Mouse (Mus musculus) v-Abl transformed pro-B cells (cell line): ENCODE results near the gene Upk3b.

Source experiments
- in situ Hi-C, 2 experiments: fragments of 400-800 bp; cut with MboI; formaldehyde crosslinking; loops; one replicate each; pipeline ENCODE4 v1.15.1; 2025; ENCODE audit not compliant: unreplicated experiment in 2 of 2

Upk3b gene

GRCm38 (mm10) chr5:136038258-136039214, at the start of gene Upk3b:
Upk3b (plus strand) TSS chr5:136038496.
- in situ Hi-C loops: no loop called here

GRCm38 (mm10) chr5:135990601-135991000, 47.7 kb upstream of the Upk3b start:
- in situ Hi-C loops: no loop called here

GRCm38 (mm10) chr5:135993381-135993965, 44.8 kb upstream of the Upk3b start:
- in situ Hi-C loops: no loop called here

GRCm38 (mm10) chr5:135994335-135994724, 44.0 kb upstream of the Upk3b start:
- in situ Hi-C loops: no loop called here

GRCm38 (mm10) chr5:135994725-135995687, 43.3 kb upstream of the Upk3b start, which contains the start of gene Dtx2:
Dtx2 (plus strand) TSS chr5:135994800.
- in situ Hi-C loops: no loop called here

DNA sequence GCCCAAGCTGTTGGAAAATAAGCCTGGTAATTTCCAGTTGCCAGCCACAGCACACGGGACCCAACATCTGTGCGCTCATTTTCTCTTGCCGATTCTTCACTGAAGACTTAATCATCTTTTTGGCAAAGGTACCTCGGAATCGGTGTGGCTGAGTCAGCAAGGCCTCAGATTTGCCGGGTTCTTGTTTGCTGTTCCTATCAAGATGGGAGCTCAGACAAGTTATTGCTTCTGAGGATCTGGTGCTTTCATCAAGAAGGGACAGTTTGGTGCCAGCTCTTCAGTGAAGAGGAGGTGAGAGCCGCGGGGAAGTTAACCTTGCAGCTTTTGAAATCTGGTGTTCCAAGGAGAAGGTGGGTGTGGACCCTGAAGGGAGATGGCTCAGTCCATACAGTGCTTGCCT, 42.1 kb upstream of the Upk3b start:
- in situ Hi-C loops: no loop called here

- in situ Hi-C loops: no loop called here
These were observed 37.1 kb upstream of the Upk3b start for GRCm38 (mm10) chr5:136001222-136001621.

- in situ Hi-C loops: no loop called here
These were observed 36.0 kb upstream of the Upk3b start for GRCm38 (mm10) chr5:136002325-136002724.

GRCm38 (mm10) chr5:136002751-136003151, 35.5 kb upstream of the Upk3b start:
- in situ Hi-C loops: no loop called here

DNA sequence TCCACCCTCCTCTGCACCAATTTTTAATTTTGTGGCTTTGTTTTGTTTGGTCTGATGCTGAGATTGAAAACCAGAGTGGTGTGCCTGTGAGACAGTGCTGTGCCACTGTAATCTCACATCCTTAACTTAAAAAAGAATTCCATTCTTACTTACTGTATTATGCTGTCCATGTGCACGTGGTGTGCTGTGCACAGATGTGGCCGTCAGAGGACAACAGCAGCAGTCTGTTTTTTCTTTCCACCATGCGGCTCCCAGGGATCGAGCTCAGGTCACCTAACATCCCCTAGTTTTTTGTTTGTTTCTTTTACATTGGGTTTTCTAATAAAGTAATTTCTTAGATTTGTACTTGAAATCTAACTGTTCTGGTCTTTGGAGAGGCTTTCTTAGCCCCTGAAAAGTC, 33.8 kb upstream of the Upk3b start:
- in situ Hi-C loops: no loop called here

DNA sequence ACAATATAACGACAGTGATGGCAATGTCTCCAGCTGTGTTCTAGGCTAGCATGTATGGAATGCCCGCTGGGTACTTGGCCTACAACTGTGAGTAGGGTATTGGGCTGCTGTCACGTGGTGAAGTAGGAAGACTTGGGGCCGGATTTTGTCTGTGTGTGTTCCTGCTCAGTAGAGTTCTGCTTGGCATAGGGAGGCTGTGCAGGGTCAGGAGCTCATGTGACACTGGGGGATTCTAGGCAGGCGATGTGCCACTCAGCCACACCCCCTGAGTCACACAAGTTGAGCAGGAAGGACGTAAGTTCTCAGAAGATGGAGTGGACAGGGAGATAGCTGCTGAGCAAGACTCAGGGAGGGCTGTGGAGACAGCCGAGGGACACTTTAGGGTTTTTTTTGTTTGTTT, 30.6 kb upstream of the Upk3b start:
- in situ Hi-C loops: no loop called here

- in situ Hi-C loops: no loop called here
These were observed 23.4 kb upstream of the Upk3b start for GRCm38 (mm10) chr5:136014877-136015276.

DNA sequence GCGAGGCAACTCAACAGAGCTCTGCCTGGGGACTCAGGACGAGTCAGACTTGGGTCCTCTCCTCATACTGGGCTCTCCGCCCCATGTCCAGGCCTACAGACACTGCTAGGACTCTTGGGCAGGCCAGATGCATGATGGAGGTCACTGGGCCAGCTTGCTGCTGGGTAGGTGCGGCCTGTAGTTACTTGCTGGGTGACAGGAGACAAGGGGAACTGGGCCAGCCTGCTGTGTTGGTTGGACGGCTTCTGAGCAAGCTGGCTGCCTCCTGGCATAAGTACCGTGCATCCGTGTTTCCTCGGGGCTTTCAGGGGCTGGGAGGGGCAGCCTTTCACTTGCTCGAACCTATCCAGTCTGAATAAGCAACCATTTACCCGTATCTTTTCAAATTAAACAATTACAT, 22.7 kb upstream of the Upk3b start:
- in situ Hi-C loops: no loop called here

GRCm38 (mm10) chr5:136016014-136016876, 22.1 kb upstream of the Upk3b start:
- in situ Hi-C loops: no loop called here

- in situ Hi-C loops: no loop called here
These were observed 21.0 kb upstream of the Upk3b start for GRCm38 (mm10) chr5:136017262-136017661.

DNA sequence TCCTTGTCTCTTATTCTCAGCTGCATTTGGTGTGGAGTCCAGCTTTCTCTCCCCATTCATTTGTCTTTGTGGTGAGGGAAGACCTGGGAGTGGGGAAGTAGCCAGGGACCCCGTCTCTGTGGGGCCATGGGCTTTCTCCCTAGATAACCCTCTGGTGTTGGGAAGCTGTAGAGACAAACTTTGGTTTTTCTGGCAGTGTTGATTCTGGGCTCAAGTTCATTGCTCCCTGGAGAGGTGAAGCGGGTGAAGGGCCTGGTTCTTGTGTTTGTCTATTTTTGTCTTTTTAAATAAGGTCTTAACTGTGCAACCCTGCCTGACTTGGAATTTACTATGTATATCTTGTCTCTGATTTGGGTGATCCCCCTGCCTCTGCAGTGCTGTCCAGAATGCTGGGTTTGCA, 19.6 kb upstream of the Upk3b start:
- in situ Hi-C loops: no loop called here

GRCm38 (mm10) chr5:136019907-136020306, 18.4 kb upstream of the Upk3b start:
- in situ Hi-C loops: no loop called here

- in situ Hi-C loops: no loop called here
These were observed 12.6 kb upstream of the Upk3b start for GRCm38 (mm10) chr5:136025712-136026111.

- in situ Hi-C loops: no loop called here
These were observed 11.4 kb upstream of the Upk3b start for GRCm38 (mm10) chr5:136026859-136027258.
